Comparison of ENCODE assay signal across 1 mouse cellular context in genomic region chr6:124900801-124901480, GRCm38 (mm10).
A peak's percentile ranks its signal among the peaks of the same experiment; 100 is the strongest.
TF ChIP-seq lines count a peak whose summit lies in the region.

No protein-coding gene starts in this region.

TF ChIP-seq in CH12.LX, 34 proteins besides CTCF, POLR2A, EP300 and RAD21 (continued from another document):
- TF ChIP-seq RCOR1 (conservative IDR thresholded peaks at IDR 0.05; ENCODE audit: low read depth, low read length), result no peak
- no peak for TF ChIP-seq JUN (IDR thresholded peaks at IDR 0.05; ENCODE audit: insufficient read depth, low read depth, low read length)
- peak; percentile 71; the same call in 1 of the 2 replicates for TF ChIP-seq MXI1 (IDR thresholded peaks at IDR 0.05; ENCODE audit: low read depth, low read length)
- TF ChIP-seq HCFC1 (IDR thresholded peaks at IDR 0.05; ENCODE audit: low read depth, low read length), result no peak
- TF ChIP-seq ZNF384 (IDR thresholded peaks at IDR 0.05; ENCODE audit: low read depth, low read length), result peak; percentile 94
- TF ChIP-seq ETS1 (conservative IDR thresholded peaks at IDR 0.05; ENCODE audit: low read depth, low read length), result peak; percentile 74
- TF ChIP-seq POLR2AphosphoS2 (IDR thresholded peaks at IDR 0.05; ENCODE audit: low read depth, low read length), result no peak
- TF ChIP-seq MYC (IDR thresholded peaks at IDR 0.05; ENCODE audit: low read depth, low read length), result peak; percentile 83
- peak; percentile 14; the same call in 1 of the 2 replicates for TF ChIP-seq MEF2A (IDR thresholded peaks at IDR 0.05; ENCODE audit: borderline replicate concordance, low read depth, low read length)
- 0 out of 2 replicates have a peak, but pooled peaks have one; percentile 6 for TF ChIP-seq NRF1 (IDR thresholded peaks at IDR 0.05; ENCODE audit: low read depth, low read length)
- peak; percentile 3; the same call in 1 of the 2 replicates for TF ChIP-seq USF1 (IDR thresholded peaks at IDR 0.05; ENCODE audit: low read depth, low read length)
- no peak for TF ChIP-seq ZMIZ1 (IDR thresholded peaks at IDR 0.05; ENCODE audit: low read depth, low read length)
- no peak for TF ChIP-seq USF2 (conservative IDR thresholded peaks at IDR 0.05; ENCODE audit: low read depth, low read length)
- TF ChIP-seq ZC3H11A (IDR thresholded peaks at IDR 0.05; ENCODE audit: low read depth, low read length), result no peak
- no peak for TF ChIP-seq TBP (conservative IDR thresholded peaks at IDR 0.05; ENCODE audit: low read depth, low read length)
- TF ChIP-seq SIN3A (IDR thresholded peaks at IDR 0.05; ENCODE audit: low read length), result no peak
- no peak for TF ChIP-seq GABPA (IDR thresholded peaks at IDR 0.05; ENCODE audit: insufficient replicate concordance, low read depth, low read length)
- TF ChIP-seq SMC3 (IDR thresholded peaks at IDR 0.05; ENCODE audit: low read depth, low read length), result no peak
- no peak for TF ChIP-seq CHD1 (IDR thresholded peaks at IDR 0.05; ENCODE audit: low read depth, low read length)
- TF ChIP-seq MAFK (IDR thresholded peaks at IDR 0.05; ENCODE audit: insufficient replicate concordance, low read length), result 0 out of 2 replicates have a peak, but pooled peaks have one; percentile 43
